Mouse (Mus musculus) lung, postnatal 10 days (tissue): ENCODE measurements at regions not wholly inside any gene's neighbourhood (a gene's known extent, or its start where the extent isn't known, plus 50 kb on each side); places are given as distances from the start of the nearest gene placed in this dataset.

Source experiments
- DNase-seq: peaks from one replicate; pipeline ENCODE4 v3.0.0; 2021

DNA sequence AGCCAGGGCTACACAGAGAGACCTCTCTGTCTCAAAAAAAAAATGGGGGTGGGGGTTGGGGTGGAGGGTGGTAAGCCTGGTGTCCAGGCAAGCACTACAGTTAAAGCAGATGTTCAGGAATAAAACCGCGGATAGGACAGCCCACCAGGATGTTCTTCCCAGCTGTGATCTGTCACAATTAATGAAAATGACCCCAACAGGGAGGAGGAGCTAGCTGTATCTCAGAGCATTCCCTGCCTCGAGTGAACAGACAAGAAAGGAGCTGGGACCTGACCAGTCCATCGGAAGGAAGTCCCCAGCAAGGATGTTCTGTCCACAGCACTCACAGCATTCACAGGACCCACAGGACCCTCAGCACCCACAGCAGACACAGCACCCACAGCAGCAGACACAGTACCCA lies 80.4 kb downstream of the Utp6 start:
- no peak for DNase-seq

GRCm38 (mm10) chr11:79878091-79878490 lies 84.1 kb downstream of the Utp6 start:
- DNase-seq, result peak; percentile 80

DNA sequence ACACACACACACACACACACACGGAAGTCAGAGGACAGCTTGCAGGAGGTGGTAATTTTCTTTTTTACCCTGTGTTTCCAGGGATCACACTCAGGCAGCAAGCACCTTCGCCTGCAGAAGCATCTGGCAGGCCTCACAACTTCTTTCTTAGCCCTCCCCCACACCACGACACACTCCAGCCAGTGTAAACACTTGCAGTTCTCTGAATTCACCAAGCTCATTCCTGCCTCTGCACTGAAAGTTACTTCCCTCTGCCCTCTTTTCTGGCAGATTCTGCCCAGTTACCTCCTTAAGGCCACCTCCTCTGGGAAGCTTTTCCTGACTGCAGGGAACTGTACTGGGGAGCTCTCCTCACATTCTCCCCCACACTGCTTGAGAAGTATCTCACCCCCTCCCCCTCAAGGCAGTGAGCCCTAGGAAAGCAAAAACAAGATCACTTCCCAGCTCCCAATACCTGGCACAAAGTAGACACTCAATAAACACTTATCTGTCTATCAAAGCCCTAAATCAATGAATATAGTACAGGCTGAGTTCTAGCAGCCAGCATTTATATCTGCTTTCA lies 84.9 kb downstream of the Utp6 start:
- DNase-seq, result peak; percentile 82

DNA sequence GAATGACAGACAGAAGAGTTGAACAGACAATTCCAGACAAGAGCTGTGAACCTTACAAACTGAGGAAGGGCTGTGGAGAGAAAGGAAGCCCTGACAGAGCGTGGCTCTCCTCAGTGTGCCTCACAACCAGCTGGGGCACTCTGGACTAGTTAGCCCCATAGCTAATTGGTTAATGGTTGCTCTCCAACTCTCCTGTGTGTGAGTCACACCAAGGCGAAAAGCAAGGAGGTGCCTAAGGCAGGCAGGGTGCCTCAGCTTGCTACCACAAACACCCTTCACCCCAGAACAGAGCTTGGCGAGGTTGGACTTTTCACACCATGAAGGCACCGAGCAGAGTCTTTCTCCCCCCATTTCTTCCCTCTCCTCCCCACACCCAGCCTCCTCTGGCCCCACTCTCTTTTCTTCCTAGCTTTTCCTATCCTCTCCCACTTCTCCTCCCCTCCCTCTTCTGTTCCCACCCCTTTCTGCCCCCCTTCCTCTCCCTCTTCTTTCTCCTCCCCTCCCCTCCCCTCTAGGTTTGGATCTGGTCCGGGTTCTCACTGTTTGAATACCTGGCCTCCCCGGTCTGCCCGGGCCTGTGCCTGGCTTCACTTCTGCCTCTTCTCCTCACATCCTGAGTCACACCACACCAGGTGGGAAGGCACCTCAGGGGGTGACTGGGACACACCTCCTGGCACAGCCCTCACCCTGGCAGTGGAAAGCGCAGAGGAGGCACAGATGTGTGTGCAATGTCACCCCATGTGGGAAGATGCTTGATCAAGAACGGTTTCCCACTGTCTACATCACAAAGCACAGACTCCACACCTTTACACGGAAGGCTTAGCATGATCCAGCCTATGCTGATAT lies 90.2 kb downstream of the Utp6 start:
- DNase-seq, result peak; percentile 43

GRCm38 (mm10) chr11:79870189-79870588 lies 92.0 kb downstream of the Utp6 start:
- peak; percentile 77 for DNase-seq

GRCm38 (mm10) chr11:79869009-79869408 lies 93.2 kb downstream of the Utp6 start:
- no peak for DNase-seq

DNA sequence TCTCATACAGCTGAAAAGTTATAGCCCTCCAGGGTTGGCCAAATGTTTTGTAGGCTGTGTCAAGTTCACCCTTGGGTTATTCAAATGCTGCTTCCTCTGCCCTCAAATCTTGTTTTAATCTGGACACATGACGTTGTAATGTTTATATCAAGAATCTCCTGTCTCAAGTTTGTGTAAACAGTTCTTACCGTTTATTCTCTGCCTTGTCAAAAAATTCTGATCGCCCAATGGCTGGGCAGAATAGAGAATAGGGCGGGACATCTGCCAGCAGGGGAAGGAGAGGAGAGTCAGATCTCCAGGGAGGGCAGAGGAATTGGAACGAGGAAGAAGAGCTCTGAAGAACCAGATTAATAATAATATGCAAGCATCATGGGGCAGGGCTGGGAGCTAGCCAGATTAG lies 97.4 kb downstream of the Utp6 start:
- peak; percentile 82 for DNase-seq

GRCm38 (mm10) chr11:79863487-79864175 lies 98.6 kb downstream of the Utp6 start:
- no peak for DNase-seq

DNA sequence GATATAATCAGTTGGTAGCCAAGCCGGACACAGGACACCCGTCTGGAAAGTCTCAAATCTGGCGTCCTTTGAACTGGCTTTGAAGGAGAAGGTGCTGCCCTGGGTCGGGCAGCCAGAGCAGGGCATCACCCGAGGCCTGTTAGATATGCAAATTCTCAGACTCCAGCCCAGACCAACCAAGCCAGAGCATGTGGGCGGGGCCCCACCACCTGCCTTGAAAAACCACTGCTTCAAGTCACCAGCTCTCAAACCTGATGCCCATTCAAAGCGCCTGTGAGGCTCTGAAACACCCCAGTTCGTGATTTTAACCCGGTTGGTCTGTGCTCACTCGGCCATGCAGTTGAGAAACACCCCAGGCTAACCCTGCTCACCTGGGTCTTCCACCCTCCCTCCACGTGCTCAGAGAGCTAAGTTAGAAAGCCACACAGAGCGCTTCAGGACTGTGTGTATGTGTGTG lies 101.6 kb downstream of the Utp6 start:
- DNase-seq, result no peak

GRCm38 (mm10) chr11:79856376-79856775 lies 105.8 kb downstream of the Utp6 start:
- DNase-seq, result no peak

- no peak for DNase-seq
Measured at GRCm38 (mm10) chr11:79849545-79849944, 112.6 kb downstream of the Utp6 start.

DNA sequence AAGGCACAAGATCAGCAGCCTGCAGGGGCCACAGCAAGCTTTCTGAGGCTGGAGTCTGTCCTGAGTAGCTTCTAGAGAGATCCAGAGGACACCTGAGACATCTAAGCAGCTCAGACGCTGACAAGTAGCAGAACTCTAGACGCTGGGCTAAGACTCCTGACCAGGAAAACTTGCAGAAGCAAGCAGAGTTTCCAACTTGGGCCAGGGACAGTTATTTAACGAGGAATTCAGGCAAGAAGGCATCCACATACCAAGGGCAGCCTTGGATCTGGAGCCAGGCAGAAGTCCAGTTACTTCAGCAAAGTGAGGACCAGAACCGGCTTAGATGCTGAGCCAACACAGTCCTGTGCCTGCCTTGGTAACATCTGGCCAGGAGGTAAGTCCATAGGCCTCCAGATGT lies 117.8 kb downstream of the Utp6 start:
- DNase-seq, result no peak

DNA sequence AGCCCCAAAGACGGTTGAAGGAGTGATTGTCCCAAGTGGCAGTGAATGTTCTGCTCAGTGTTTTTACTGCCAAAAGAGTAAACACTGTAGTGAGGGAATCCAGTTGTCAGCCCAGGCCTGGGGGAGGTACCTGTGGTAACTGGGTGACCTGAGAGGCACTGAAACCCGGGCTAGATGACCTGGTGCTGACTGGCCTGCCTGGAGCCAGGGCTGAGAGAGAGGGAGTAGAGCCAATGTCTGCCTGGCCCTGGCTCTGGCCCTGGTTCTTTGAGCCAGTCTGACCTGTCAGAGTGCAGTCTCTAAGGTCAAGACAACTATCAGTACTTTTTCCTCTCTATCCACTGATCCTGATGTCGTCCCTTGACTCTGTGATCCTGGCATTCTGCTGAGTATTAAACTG lies 119.2 kb downstream of the Utp6 start:
- no peak for DNase-seq

DNA sequence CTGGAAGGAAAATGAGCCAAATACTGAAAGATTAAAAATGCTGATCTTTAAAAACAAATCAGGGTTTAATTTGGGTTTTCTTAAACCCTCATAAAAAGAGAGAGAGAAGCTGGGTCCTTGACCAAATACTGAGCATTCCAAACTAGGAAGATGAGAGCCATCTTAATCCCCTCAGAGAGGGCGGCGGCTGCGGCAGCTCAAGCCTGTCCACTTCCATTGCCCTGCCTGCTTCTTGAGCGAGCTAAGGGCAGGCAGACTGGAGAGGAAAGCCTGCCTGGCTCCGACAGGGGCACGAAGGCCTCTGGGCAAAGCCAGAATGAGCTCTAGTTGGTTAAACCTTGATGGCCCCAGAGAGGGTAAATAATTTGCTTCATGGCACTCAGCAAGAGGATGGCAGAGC lies 122.2 kb downstream of the Utp6 start:
- DNase-seq, result no peak

- DNase-seq, result no peak
Measured at GRCm38 (mm10) chr11:79838051-79838450, 124.1 kb downstream of the Utp6 start.

GRCm38 (mm10) chr11:79837076-79837990 lies 124.9 kb downstream of the Utp6 start:
- no peak for DNase-seq

- DNase-seq, result no peak
Measured at GRCm38 (mm10) chr11:79835873-79836272, 126.3 kb downstream of the Utp6 start.

DNA sequence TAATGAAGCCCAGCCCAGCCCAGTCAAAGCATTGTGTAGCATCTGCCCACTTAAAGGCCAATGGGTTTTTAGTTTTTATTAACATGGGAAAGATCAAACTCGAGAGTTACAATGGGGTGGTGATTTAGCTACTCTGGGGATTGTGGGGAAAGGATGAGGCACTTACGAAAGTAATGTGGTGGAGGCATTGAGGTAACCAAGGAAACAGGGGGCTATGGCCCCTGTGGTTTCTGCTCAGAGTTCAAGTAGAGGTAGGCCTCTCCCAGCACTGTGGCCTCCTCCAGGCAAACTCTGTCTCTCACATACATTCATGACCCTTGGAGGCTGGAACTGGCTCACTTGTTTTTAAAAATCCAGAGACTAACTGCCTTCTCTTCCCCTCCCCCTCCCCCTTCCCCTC lies 128.4 kb downstream of the Utp6 start:
- DNase-seq, result no peak

GRCm38 (mm10) chr11:79831591-79832320 lies 130.4 kb downstream of the Utp6 start:
- peak; percentile 65 for DNase-seq

DNA sequence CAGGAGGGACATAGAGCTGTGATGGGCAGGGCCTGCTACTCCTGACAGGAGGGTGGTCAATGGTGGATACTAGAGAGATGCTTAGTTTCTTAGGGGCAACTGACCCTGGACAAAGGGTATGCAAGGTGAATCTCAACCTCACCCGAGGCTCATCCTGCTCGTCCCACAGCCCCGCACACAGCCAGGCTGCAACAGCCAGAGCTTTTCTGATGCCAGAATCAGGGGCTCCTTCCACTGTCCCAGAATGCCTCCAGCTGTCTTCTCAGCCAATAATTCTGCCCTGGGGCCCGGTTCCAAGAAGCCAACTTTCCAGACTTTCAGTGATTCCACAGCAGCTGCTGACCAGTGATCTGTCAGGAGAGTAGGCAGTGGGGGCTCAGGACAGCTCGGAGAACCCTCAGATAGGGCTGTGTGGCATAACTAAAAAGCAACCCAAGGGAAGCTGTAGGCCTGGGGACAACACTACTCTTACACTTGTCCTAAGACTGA lies 131.6 kb downstream of the Utp6 start:
- peak; percentile 79 for DNase-seq

DNA sequence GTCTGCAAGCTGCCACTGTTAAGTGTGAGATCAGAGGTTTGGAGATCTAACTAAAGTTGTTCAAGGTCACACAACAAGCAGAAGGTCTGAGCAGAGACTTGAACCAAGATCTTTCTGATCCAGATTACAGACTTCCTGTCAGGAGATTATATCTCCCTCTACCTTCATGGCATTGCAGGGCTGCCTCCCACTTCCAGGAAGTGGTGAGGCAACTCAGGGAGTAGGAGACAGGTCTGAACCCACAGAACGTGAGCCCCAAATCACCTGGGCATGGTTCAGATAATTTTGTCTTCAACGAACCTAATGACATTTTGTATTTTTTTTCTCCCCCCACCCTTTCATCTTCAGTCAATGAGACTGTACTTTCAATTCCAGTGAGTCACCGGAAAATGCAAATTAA lies 135.2 kb downstream of the Utp6 start:
- DNase-seq, result no peak

DNA sequence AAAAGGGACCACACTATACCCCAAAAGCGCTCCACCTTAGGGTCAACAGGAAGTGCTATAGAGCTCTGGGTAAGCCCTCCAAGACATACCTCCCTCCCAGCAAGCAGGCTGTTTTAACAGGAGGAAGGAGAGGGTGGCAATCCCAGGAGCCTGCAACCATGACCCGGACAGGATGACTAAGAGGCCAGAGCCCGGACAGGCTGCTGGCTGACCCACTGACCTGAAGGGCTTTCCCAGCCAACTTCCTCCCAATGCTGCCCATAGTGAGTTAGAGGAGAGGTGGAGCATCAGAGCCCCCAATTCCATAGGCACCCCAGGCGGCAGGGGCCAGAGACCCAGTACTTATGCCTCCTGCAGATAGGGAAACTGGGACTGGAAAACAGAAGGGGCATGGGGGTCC lies 136.3 kb downstream of the Utp6 start:
- DNase-seq, result no peak
